Mouse (Mus musculus) left cerebral cortex, adult 8-10 months (tissue): ENCODE measurements around the gene Fry. TPM values are rescaled to one million over a fixed set of nuclear protein-coding genes. Genes with fewer than 3 reads are reported as not detected.
"Not testable (repeated sequence)": the region's sequence is repeated elsewhere in the genome, so short reads cannot be mapped to it uniquely, and the experiment has no call there.

Experiments
- DNase-seq, 2 experiments: peaks; one replicate each; pipeline ENCODE4 v3.0.0; 2022; ENCODE audit warnings: low spot score in 2 of 2
- total RNA-seq, 4 experiments: library from RNA; stranded (reverse); gene quantifications; 2 replicates each; pipeline ENCODE4 v1.2.4; 2022

Gene Fry
- total RNA-seq, 4 experiments from 2014 or later = 162 to 210 (median 176) TPM

DNA sequence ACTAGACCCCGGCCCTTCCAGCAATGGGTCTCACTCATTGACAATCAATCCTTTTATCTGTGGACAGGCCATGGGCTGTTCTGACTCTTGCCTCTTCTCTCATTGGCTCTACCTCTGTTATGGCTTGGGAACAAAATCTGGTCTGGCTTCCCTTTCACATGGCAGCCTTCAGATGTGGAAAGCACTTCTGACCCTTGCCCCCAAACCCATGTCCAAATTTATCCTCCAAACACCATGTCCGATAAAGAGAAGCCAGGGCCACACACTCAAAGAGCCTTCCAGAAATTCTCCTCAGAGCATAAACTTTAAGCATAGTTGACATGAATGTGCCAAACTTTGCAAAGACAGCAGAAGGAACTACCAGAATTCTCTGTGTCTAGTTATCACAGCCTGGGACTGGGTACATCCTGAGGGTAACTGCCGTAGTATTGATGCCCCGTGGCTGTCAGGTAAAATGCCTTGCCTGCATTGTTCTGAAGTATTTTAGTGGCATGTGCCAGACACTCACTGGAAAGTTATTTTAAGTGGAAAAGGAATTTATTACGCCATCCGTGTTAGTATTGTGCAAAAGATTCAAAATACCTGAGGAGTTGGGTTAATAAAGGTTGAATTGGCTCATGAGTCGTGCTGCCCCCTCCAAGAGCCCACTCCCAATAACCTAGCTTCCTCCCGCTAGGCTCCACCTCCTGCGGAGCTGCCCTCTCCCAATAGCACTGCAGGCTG is 333.0 kb downstream of the Fry start:
- no peak for DNase-seq

DNA sequence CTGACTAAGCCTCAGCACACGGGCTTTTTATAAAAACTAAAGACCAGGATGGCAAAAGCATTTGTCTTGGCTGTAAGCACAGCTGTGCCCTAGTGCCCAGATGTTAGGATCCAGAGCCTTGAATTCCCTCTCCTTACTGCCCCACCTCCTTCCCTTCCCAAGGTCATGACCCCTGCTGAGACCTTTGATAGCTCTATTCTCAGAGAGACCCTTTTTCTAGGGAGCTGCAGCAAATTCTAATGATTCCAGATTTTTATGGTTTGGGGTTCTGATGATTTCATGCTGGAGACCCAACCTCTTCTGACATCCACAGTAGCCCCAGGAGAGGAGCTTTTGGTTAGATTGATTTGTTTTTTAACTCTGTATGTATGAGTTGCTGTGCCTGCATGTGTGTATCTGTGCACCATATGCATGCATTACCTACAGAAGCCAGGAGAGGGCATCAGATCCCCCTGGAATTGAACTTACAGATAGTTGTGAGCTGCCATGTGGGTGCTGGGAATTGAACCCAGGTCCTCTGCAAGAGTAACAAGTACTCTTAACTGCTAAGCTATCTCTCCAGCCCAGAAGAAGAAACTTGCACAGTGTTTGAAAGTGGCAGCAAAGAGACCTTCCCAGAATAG is 333.7 kb downstream of the Fry start:
- DNase-seq = no peak

DNA sequence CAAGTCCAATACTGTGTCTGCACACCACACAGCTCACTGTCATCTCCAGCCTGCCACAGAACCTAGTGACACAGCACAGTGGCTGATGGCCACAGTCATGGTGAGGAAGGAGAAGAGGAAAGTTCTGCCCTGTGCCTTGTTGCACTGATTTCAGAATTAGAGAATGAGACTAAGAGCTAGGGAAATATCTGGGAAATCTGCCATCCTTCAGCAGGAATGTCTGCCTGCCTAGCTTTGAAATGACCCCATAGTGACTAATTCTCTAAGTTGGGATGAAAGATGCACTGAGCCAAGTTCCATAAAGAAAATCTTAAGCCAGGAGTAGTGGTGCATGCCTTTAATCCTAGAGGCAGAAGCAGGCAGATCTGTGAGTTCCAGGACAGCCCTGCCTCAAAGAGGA is 334.2 kb downstream of the Fry start:
- no peak for DNase-seq

- no peak for DNase-seq
These were observed 335.0 kb downstream of the Fry start for GRCm38 (mm10) chr5:150453490-150453889.

- no peak for DNase-seq
These were observed 338.9 kb downstream of the Fry start for GRCm38 (mm10) chr5:150457165-150457903.

- DNase-seq = no peak
These were observed 339.7 kb downstream of the Fry start for GRCm38 (mm10) chr5:150457904-150458739.

- no peak for DNase-seq
These were observed 341.4 kb downstream of the Fry start for GRCm38 (mm10) chr5:150459801-150460200.

- no peak for DNase-seq
These were observed 346.3 kb downstream of the Fry start for GRCm38 (mm10) chr5:150464721-150465120.

DNA sequence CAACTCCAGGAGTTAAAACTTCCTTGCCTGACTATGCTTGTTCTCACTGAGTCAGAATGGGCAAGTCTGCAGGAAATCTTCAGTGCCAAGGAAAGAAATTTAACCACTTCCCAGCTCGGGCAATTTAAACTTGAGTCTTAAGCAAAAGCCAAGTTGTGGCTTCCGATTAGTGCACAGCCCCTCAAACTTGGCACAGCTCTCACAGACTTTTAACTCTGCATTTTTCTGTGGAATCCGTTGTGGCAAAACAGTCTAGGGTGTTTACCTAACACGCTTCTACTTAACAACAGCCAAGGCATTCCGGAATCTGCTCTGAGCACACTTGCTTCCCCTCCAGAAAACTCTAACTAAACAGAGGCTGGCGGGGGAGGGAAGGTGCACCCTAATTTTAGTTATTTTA is 346.8 kb downstream of the Fry start:
- DNase-seq = no peak

- DNase-seq = peak; percentile 34 to 90
These were observed 347.7 kb downstream of the Fry start for GRCm38 (mm10) chr5:150466132-150466531.

DNA sequence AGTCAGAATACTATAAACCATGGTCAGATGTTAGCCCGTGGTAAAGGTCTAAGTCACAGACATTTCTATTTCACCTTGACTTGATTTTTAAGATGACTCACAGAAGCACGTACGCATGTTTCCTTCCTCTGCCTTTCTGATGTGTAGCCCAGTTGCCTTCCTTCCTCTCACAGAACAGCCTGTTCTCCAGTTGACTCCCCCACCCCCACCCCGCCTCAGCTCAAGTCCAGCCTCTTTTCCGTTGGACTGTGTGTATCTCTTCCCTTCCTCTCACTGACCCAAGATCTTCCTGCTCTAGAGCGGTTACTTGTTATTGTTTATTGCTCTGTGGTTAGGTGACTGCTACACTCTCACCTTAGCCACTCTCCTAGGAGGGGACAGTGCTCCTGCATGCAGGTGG is 350.0 kb downstream of the Fry start:
- DNase-seq = no peak

DNA sequence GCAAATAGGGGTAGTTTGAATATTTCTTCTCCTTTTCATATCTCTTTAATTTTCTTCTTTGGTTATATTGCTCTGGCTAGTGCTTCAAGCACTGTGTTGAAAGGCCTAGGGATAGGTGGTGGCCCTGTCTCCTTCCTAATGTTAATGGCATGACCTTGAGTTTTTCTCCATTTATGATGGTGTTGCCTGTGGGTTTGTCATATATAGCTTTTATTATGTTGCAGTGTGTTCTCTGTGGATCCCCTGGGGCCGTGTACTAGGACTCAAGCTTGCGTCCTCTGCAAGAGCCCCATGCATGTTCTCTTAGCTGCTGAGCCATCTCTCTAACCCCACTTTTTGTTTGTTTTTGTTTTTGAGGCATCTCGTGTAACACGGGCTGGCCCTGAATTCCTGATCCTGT is 358.9 kb downstream of the Fry start:
- no peak for DNase-seq

DNA sequence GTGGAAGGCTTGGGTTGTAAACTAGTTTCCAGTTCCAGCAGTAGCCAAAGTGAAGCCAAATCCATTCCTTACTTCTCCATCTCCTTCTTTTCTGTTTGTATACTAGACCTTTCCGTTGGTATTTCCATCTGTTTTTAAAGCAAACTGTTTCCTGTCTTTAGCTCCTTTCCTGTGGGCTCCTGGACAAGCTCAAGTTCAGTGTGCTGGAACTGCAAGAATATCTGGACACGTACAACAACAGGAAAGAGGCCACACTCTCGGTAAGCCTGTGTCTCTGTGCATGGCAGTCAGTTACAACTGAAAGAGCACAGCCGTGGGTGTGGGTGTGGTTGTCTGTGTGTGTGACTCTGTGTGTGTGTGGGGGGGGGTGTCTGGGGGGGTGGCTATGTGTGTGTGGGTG is 360.2 kb downstream of the Fry start:
- no peak for DNase-seq

GRCm38 (mm10) chr5:150485198-150485597 is 366.8 kb downstream of the Fry start:
- no peak for DNase-seq

GRCm38 (mm10) chr5:150490285-150490684 is 371.8 kb downstream of the Fry start:
- no peak for DNase-seq

DNA sequence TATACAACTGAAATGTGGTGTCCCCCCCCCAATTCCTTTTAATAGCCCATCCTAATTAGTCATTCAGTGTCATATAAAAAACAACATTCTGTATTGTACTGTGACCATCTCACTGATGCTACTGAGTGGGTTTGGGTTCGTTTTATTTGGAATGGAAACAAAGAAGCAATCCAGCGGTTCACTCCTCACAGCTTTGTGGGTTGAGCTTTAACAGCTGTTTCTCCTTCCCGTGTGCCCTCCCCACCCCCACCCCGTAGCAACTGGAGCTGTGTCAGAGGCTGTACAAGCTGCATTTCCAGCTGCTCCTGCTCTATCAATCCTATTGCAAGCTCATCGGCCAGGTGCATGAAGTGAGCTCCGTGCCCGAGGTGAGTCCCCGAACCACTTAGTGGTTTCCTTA is 372.4 kb downstream of the Fry start:
- no peak for DNase-seq

DNA sequence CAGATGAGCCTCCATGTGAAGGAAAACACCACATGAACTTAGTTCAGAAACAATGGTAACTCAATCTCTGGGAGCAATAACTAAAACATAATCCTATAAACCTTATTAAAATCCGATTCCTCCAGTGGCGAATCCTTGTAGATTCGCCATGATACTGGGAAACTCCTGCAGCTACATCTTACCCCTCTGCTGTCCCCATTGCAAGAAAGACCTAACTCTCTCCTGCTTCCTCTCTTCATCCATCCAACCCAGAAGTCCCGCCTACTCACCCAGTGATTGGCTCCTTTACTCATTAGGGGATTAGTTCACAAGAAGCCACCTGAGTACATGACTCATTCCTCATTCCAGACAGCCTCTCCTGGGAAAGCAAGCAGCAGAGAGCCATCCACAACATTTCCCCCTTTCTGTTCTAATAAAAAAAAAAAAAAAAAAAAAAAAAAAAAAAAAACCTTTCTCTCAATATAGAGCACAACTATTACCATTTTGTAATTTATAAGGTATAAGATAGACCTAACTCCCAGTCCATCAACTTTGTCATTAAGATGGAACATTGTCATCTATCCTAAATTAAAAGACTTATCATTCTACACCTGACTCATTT is 373.2 kb downstream of the Fry start:
- DNase-seq = not testable (repeated sequence)

DNA sequence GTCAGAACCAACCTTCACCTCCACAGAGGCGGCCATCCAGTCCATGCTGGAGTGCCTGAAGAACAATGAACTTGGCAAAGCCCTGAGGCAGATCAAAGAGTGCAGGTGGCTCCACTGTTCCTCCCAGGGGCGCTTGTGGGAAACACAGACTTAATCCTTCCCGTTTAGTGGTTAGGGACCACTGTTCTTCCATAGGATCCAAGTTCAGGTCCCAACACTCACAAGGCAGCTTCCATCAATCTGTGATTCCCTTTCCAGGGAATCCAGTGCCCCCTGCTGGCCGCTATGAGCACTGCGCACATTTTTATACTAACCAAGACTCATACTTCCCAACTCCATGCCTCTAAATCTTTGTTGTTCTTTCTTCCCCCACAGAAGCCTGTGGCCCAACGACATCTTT is 377.3 kb downstream of the Fry start:
- peak in 1 of 2 experiments; percentile 35 for DNase-seq

- DNase-seq = no peak
These were observed 392.2 kb downstream of the Fry start for GRCm38 (mm10) chr5:150510451-150511225.

DNA sequence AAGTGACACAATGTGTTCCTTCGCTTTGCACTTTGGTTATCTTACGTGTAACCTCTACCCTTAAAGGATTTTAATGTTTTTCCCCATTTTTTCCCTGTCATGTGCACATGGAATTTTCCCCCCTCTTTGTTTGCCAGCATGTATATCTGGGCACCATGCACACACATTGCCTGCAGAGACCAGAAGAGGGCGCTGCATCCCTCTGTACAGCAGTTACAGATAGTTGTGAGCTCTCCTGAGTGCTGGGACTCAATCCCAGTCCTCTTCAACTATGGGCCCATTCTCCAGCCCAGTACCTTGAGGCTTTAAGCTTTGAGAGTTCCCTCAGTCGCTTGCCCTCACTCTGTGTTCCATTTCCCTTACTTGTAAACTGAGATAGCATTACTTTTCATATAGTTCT is 394.8 kb downstream of the Fry start:
- DNase-seq = no peak
